Mouse (Mus musculus) stomach, embryonic 15.5 days (tissue): ENCODE data around the gene AL732309.1. TPM values are rescaled to one million over a fixed set of nuclear protein-coding genes. Genes with fewer than 3 reads are reported as not detected.

ENCODE experiments used
- ATAC-seq: fragments of 200-750 bp; cut with Nextera tagmentation; 2 replicates; pipeline ENCODE4 v1.8.0; 2017; ENCODE audit warnings: low read depth, moderate number of reproducible peaks, moderate TSS enrichment; ENCODE audit not compliant: insufficient read depth, low FRiP score
- H3K27ac ChIP-seq: fragments of 300-500 bp; sonication (generic); 2 replicates; pipeline ENCODE4 v1.5.1; 2015; ENCODE audit warnings: mild to moderate bottlenecking, inconsistent platforms
- H3K27me3 ChIP-seq: fragments of 300-500 bp; sonication (generic); replicated peaks from 2 replicates; pipeline ENCODE4 v1.6.1; 2015; ENCODE audit warnings: inconsistent platforms
- H3K36me3 ChIP-seq: fragments of 300-500 bp; sonication (generic); 2 replicates; pipeline ENCODE4 v1.6.1; 2015; ENCODE audit warnings: inconsistent platforms
- H3K4me1 ChIP-seq: fragments of 300-500 bp; sonication (generic); 2 replicates; pipeline ENCODE4 v1.6.1; 2015; ENCODE audit warnings: inconsistent platforms
- H3K4me2 ChIP-seq: fragments of 300-500 bp; sonication (generic); 2 replicates; pipeline ENCODE4 v1.6.1; 2015; ENCODE audit warnings: mild to moderate bottlenecking, inconsistent platforms
- H3K4me3 ChIP-seq: fragments of 300-500 bp; sonication (generic); replicated peaks from 2 replicates; pipeline ENCODE4 v1.5.1; 2015; ENCODE audit warnings: inconsistent platforms
- H3K9ac ChIP-seq: fragments of 300-500 bp; sonication (generic); 2 replicates; pipeline ENCODE4 v1.6.1; 2015; ENCODE audit warnings: inconsistent platforms
- H3K9me3 ChIP-seq: fragments of 300-500 bp; sonication (generic); 2 replicates; pipeline ENCODE4 v1.6.1; 2016; ENCODE audit warnings: inconsistent platforms
- WGBS: fragments of 180-500 bp; shearing (Covaris S2); methylation state at CpG from one replicate; pipeline ENCODE4 v1.1.7; 2015; 5-methylcytosine and 5-hydroxymethylcytosine counted together
- polyA plus RNA-seq: library from polyadenylated mRNA; unstranded; fragments of >200 nt; fragmentation: Nextera tagmentation; extraction: Ambion mirVana; gene quantifications from 2 replicates; pipeline ENCODE4 v1.2.1, GENCODE M21; 2015

AL732309.1 gene
- polyA plus RNA-seq, 1 experiment from 2014 or later, result 7.2 TPM

DNA sequence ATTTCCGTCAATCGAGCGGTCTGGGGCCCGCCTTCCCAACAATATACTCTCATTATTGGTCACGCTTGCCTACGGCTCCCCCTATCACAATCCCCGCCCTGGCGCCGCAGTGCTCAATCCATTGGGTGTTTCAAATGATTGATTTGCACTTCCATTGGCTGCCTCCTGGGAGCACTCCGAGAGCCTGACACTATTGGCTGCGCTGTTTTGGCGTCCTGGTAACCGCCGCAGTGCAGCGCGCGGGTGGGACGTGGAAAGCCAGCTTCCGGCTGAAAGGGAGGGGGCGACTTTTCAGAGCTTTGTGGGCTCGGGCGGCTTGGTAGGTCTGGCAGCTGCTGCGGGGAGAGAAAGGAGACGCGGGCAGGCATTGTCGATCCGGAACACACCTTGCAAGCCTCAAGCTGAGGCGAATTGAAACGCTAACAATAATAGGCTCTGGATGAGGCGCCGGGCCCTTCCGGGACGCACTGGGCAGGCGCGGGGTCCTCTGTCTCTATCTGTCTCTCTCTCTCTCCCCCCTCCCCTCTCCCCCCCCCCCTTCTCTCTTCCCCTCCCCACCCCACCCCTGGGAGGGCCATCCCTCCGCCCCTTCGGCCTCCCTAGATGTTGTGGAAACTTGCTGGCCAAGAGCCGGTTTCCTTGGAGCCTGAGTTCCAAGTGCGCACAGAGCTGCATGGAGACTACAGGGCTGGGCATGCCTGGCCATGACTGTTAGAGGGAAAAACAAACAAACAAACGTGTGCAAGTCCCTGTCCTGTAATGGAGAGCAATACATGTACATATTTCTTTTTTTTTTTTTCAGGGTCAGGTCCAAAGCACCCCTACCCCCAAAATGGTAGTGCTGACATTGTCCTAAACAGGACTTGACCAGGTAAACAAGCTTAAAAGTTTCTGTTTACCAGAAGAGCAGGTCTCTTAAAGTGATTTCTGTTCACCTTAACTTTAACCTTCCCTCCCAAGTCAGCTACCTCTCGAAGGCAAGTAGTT lies 21.6 kb downstream of the AL732309.1 start:
- 1% methylated on average over 41 of the region's 41 CpGs for WGBS
- peak overlapping the region; percentile 51 for H3K4me2 ChIP-seq
- peak; percentile 95 for ATAC-seq
- H3K9ac ChIP-seq, result no peak overlapping the region
- H3K27ac ChIP-seq, result peak overlapping the region; percentile 99
- H3K4me3 ChIP-seq, result peak overlapping the region; percentile 93
- no peaks in the 10 kb centered on the region for H3K27me3 ChIP-seq
- no peaks in the 10 kb centered on the region for H3K36me3 ChIP-seq
- H3K4me1 ChIP-seq, result peaks cover 16% of the 10 kb centered on the region
- no peaks in the 10 kb centered on the region for H3K9me3 ChIP-seq

- under 1% methylated on average over 17 of the region's 17 CpGs for WGBS
- peak within 1 kb of the TSS; percentile 90 for H3K4me2 ChIP-seq
- H3K9ac ChIP-seq, result peak within 1 kb of the TSS; percentile 92
- H3K4me3 ChIP-seq, result peak within 1 kb of the TSS; percentile 93
- ATAC-seq, result no peak
- H3K27ac ChIP-seq, result peak within 1 kb of the TSS; percentile 99
- H3K27me3 ChIP-seq, result no peaks in the 10 kb centered on the region
- H3K9me3 ChIP-seq, result no peaks in the 10 kb centered on the region
- no peaks in the 10 kb centered on the region for H3K36me3 ChIP-seq
- H3K4me1 ChIP-seq, result peaks cover 16% of the 10 kb centered on the region
These were observed 22.2 kb downstream of the AL732309.1 start, which contains the start of gene Tubb4b for GRCm38 (mm10) chr2:25224492-25224765. Gene Tubb4b (minus strand): TSS chr2:25224702.

- H3K27ac ChIP-seq, result peak overlapping the region; percentile 99
- H3K4me3 ChIP-seq, result peak overlapping the region; percentile 93
- peaks cover 16% of the 10 kb centered on the region for H3K4me1 ChIP-seq
- peak overlapping the region; percentile 90 for H3K4me2 ChIP-seq
- peak; percentile 61 for ATAC-seq
- no peaks in the 10 kb centered on the region for H3K36me3 ChIP-seq
- H3K9me3 ChIP-seq, result no peaks in the 10 kb centered on the region
- H3K9ac ChIP-seq, result peak overlapping the region; percentile 92
- WGBS, result 1% methylated on average over 53 of the region's 53 CpGs
- no peaks in the 10 kb centered on the region for H3K27me3 ChIP-seq
These were observed 22.8 kb downstream of the AL732309.1 start for GRCm38 (mm10) chr2:25223681-25224491.

GRCm38 (mm10) chr2:25221331-25221772 lies 25.3 kb downstream of the AL732309.1 start:
- Histone ChIP-seq H3K9me3 (no peaks in the 10 kb centered on the region), H3K9ac (no peak overlapping the region), H3K4me2 (no peak overlapping the region), H3K27me3 (no peaks in the 10 kb centered on the region), H3K4me3 (no peak overlapping the region), H3K36me3 (no peaks in the 10 kb centered on the region), H3K27ac (no peak overlapping the region), H3K4me1 (peaks cover 12% of the 10 kb centered on the region)
- no peak for ATAC-seq
- 68% methylated on average over 5 of the region's 5 CpGs for WGBS

GRCm38 (mm10) chr2:25218445-25218844 lies 28.2 kb downstream of the AL732309.1 start, which contains the start of gene Fam166a:
Gene Fam166a (plus strand): TSS chr2:25218745.
- no peaks in the 10 kb centered on the region for H3K9me3 ChIP-seq
- peaks cover 4% of the 10 kb centered on the region for H3K4me1 ChIP-seq
- H3K27me3 ChIP-seq, result no peaks in the 10 kb centered on the region
- ATAC-seq, result no peak
- H3K4me2 ChIP-seq, result no peak within 1 kb of the TSS
- no peak within 1 kb of the TSS for H3K27ac ChIP-seq
- no peak within 1 kb of the TSS for H3K9ac ChIP-seq
- no peak within 1 kb of the TSS for H3K4me3 ChIP-seq
- H3K36me3 ChIP-seq, result no peaks in the 10 kb centered on the region

GRCm38 (mm10) chr2:25217666-25218065 lies 29.0 kb downstream of the AL732309.1 start:
- Histone ChIP-seq H3K9ac (no peak overlapping the region), H3K4me3 (no peak overlapping the region), H3K4me2 (no peak overlapping the region), H3K27me3 (no peaks in the 10 kb centered on the region), H3K36me3 (no peaks in the 10 kb centered on the region), H3K9me3 (no peaks in the 10 kb centered on the region), H3K27ac (no peak overlapping the region), H3K4me1 (no peaks in the 10 kb centered on the region)
- WGBS, result 68% methylated on average over 2 of the region's 2 CpGs
- no peak for ATAC-seq

DNA sequence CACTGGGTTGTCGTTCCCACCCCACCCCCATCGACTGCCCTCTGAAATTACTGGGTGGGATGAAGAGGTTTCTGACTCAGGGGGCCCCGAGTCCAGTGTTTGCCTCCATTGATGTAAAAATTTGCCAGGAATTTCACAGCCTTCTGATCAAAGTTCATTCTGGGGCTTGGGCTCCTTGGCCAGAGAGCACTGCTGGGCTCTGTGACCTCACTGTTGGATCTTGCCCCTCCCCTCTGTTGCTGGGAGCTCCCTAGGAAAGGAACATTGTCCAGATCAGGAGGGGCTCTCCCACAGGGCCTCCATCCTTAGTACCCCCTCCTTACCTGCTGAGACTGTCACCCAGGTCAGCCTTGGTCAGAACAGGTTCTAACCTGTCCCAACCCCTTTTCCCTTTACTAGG lies 32.2 kb downstream of the AL732309.1 start, which contains the start of gene Stpg3:
Stpg3 (minus strand) TSS at position 194 of the 400 bp plus-strand sequence.
- no peaks in the 10 kb centered on the region for H3K27me3 ChIP-seq
- no peak within 1 kb of the TSS for H3K27ac ChIP-seq
- H3K4me1 ChIP-seq, result peaks cover 10% of the 10 kb centered on the region
- no peak within 1 kb of the TSS for H3K9ac ChIP-seq
- H3K4me3 ChIP-seq, result no peak within 1 kb of the TSS
- H3K36me3 ChIP-seq, result no peaks in the 10 kb centered on the region
- H3K4me2 ChIP-seq, result no peak within 1 kb of the TSS
- no peaks in the 10 kb centered on the region for H3K9me3 ChIP-seq
- WGBS, result 60% methylated on average over 3 of the region's 3 CpGs
- ATAC-seq, result no peak

- Histone ChIP-seq H3K9me3 (no peaks in the 10 kb centered on the region), H3K27ac (no peak overlapping the region), H3K9ac (no peak overlapping the region), H3K4me2 (no peak overlapping the region), H3K27me3 (no peaks in the 10 kb centered on the region), H3K4me3 (no peak overlapping the region), H3K36me3 (no peaks in the 10 kb centered on the region), H3K4me1 (peaks cover 16% of the 10 kb centered on the region)
- no peak for ATAC-seq
- WGBS, result 59% methylated on average over 23 of the region's 23 CpGs
These were observed 33.3 kb downstream of the AL732309.1 start for GRCm38 (mm10) chr2:25213266-25213865.

- Histone ChIP-seq H3K36me3 (peaks cover 5% of the 10 kb centered on the region; the same call in 1 of the 2 replicates), H3K27me3 (no peaks in the 10 kb centered on the region), H3K27ac (peak within 1 kb of the TSS; percentile 85), H3K4me2 (peak within 1 kb of the TSS; percentile 87), H3K9me3 (no peaks in the 10 kb centered on the region), H3K4me1 (peaks cover 16% of the 10 kb centered on the region), H3K9ac (peak within 1 kb of the TSS; percentile 91), H3K4me3 (peak within 1 kb of the TSS; percentile 84)
- under 1% methylated on average over 44 of the region's 44 CpGs for WGBS
- peak; percentile 89 for ATAC-seq
These were observed 35.5 kb downstream of the AL732309.1 start, which contains the start of gene Nelfb for GRCm38 (mm10) chr2:25211121-25211670. Gene Nelfb (minus strand): TSS chr2:25211489.

DNA sequence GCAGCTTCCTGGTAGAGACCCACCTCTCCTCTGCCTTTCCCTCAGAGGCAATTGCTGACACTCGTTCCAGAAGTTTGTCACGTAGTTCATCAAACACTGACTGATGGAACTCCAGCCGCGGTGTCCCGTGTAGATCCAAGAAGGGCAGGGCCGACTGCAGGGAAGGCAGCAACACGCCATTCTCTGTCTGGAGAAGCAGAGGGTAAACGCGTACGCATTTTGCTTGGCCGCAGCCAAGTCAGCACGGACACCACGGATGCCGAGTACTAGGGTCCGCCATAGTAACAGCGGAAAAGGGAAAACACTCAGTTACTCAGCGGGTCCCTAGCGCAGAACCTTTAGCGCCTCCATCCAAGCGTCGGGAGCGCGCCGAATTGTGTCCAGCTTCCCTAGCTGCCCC lies 36.0 kb downstream of the AL732309.1 start:
- Histone ChIP-seq H3K4me2 (peak overlapping the region; percentile 87), H3K36me3 (peaks cover 10% of the 10 kb centered on the region; the same call in 1 of the 2 replicates), H3K4me1 (peaks cover 16% of the 10 kb centered on the region), H3K9ac (peak overlapping the region; percentile 91), H3K9me3 (no peaks in the 10 kb centered on the region), H3K4me3 (peak overlapping the region; percentile 84), H3K27ac (peak overlapping the region; percentile 85), H3K27me3 (no peaks in the 10 kb centered on the region)
- under 1% methylated on average over 24 of the region's 24 CpGs for WGBS
- no peak for ATAC-seq

DNA sequence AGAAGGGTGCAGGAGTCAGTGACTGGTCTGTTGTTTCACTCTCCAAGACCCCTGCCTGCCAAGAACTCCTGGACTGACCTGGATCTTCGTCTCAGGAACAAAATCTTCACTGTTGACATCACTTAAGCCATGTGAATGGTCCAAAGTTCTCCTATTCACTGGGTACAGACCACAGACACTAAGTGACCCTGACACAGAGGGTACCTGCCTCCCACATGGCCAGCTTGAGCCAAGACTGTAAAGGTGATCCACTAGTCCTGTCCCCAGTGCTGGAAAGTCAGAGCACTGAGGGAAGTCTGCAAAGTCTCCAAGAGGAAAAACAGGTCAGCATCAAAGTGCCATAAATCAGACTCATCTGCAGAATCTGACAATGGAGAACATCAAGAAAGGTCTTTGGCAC lies 39.1 kb downstream of the AL732309.1 start:
- 81% methylated on average over 1 of the region's 1 CpGs for WGBS
- Histone ChIP-seq H3K9me3 (no peaks in the 10 kb centered on the region), H3K4me2 (no peak overlapping the region), H3K4me1 (peaks cover 16% of the 10 kb centered on the region), H3K36me3 (peaks cover 39% of the 10 kb centered on the region), H3K9ac (no peak overlapping the region), H3K27ac (no peak overlapping the region), H3K27me3 (no peaks in the 10 kb centered on the region), H3K4me3 (no peak overlapping the region)
- ATAC-seq, result no peak
